Mouse (Mus musculus) E14TG2a.4 (cell line): ENCODE data around the gene Ribc1.

ENCODE experiments used
- CTCF ChIP-seq: conservative IDR thresholded peaks from 2 replicates; pipeline ENCODE4 v1.5.1; 2014; ENCODE audit warnings: low read length
- NANOG ChIP-seq: IDR thresholded peaks from 2 replicates; pipeline ENCODE4 v1.6.1; 2014; ENCODE audit warnings: borderline replicate concordance, low read length, mixed read lengths
- POU5F1 ChIP-seq: IDR thresholded peaks from 2 replicates; pipeline ENCODE4 v1.6.1; 2014; ENCODE audit warnings: low read length, borderline replicate concordance

DNA sequence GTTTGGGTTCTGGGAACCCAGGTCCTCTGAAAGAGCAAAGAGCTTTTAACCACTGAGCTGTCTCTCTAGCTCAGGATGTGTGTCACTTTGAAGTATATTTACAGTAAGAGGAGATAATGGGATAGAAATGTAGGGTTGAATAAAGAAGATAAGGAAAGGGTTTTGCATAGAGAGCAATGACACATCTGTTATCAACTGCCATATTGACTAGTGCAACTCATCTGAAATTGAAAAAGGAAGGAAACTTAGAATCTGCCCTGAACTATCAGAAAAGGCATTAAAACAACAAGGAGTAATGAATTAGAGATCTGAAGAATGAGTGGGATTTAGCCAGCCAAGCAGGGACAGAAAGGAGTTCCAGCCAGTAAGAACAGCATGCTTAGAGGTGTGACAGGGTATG is 23.8 kb upstream of the Ribc1 start:
- TF ChIP-seq CTCF, result no peak
- no peak for TF ChIP-seq POU5F1
- no peak for TF ChIP-seq NANOG
